Mouse (Mus musculus): Measurements from ENCODE around the gene Gpn1.
A peak's percentile ranks its signal among the peaks of the same experiment; 100 is the strongest.
"Not testable (repeated sequence)": the region's sequence is repeated elsewhere in the genome, so short reads cannot be mapped to it uniquely, and the experiment has no call there.

The Gpn1 gene

DNA sequence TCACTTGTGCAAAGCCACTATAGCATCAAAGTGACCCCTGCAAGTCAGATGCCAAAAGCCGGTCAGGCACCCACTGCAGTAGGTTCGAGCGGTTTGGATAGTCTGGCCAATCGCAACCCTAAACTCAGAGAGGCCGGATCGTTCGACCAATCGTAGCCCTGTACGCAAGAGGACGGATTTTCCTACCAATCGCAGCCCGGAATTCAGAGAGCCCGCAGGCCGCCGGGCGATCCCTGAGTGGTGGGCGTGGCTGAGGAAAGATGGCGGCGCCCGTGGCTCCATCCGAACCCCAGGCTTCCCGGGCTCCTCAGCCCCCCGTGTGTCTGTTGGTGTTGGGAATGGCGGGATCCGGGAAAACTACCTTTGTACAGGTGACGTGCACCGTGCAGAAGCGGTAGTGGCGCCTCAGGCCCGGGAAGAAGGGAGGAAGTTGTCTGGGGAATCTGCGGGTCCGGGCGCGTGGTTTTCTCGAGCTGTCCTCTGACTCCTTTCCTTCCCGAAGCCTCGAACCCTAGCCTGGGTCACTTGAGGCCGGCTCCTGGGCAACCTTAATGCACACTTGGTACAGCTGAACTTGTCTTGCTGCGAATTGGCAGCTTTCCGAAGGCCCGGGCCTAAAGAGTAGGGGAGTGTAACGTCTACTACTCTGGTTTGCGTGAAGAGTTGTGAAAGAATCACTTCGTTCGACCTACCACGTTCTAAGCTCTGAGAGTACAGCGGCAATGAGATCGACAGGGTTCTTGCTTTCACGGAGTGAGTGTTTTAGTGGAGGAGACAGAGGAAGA lies at the start of gene Gpn1:
Gpn1 (plus strand) TSS at position 229 of the 785 bp plus-strand sequence.
- peak; percentile 96 for DNase-seq

DNA sequence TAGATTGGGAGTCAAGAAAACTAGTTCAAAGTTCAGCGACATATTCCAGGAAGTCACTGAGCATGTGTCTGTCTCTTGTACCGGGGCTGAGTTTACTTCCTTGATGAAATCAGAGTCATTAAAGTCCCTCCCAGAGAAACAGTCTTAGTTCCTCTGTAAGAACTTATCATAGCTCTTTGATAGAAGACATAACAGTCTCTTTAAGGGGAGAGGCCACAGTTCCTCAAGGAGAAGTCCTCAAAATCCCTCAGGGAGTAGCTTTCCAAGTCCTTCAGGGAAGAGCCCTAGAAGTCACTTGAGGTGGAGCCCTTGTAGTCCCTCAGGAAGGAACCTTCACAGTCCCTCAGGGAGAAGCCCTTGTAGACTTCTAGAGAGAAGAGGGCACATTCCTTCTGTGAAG lies 43.2 kb upstream of the Gpn1 start:
- no peak for DNase-seq

- DNase-seq, result peak; percentile 99
Measured at GRCm38 (mm10) chr5:31451878-31452561, 42.5 kb upstream of the Gpn1 start, which contains the start of gene Zfp512. Gene Zfp512 (plus strand): TSS chr5:31452431.

DNA sequence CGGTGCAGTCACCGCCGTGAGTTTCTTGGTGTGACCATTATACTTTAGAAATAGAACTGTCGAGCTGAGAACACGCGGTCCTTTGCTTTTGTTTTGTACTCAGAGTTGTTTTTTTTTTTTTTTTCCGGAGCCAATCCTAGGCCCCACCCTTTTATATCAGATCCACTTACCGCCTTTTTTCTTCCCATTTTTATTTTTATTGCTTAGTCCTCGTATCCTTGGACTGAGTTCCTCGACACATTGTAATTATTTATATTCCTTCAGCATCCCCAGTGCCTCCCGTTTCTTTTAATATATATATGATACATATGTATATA lies 42.0 kb upstream of the Gpn1 start:
- no peak for DNase-seq

- DNase-seq, result no peak
Measured at GRCm38 (mm10) chr5:31452886-31453410, 41.6 kb upstream of the Gpn1 start.

DNA sequence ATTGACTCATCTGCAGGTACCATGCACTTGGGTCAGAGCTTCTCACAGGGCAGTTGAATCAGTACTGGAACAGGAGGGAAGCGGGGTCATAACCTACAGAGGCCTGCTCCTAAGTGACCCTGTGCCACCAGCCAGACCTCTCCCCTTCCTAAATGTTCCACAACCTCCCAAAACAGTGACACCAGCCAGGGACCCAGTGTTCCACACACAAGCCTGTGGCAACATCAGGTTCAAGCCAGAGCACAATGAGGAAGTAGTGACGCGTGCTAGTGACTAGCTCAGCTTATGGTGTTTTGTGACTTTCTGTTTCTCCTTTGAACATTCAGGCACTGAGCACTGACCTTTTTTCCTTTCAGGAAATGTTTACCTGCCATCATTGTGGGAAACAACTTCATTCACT lies 26.7 kb upstream of the Gpn1 start:
- no peak for DNase-seq

DNA sequence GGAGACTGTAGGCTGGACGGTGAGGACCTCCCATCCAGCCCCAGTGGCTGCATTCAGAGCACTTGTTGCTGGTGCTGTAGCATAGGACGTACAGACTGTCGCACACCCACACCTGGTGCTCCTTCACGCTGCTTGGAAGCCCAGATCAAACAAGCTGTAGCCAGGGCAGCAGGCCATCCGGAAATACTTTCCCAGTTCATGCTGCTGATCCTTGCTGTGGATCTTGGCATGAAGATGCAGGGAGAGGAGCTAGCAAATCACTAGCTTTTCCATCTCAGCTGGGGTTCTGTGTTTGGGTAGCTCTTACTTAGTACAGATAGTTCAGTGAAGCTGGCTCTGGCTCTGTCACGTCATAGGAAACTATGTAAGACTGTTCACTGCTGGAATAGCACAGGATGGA lies 24.8 kb upstream of the Gpn1 start:
- no peak for DNase-seq

GRCm38 (mm10) chr5:31470334-31470733 lies 24.2 kb upstream of the Gpn1 start:
- peak; percentile 55 for DNase-seq

DNA sequence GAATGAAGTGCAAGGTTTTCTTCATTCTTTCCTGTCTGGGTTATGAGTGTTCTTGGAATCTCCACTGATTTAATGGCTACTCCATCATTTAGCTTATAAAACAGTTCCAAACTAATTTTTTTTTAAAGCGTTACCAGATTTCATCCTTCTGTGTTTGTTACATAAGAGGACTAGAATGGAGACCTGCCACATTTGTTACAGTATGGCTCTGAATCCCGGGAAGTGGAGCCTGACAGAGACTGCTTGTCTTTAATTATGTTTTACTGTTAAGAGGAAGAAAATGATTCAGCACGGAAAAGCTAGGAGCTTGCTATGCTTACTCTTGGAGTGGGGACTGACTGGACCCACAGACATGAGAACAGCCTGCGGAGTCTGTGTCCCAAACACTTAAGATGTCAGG lies 14.0 kb upstream of the Gpn1 start:
- no peak for DNase-seq

DNA sequence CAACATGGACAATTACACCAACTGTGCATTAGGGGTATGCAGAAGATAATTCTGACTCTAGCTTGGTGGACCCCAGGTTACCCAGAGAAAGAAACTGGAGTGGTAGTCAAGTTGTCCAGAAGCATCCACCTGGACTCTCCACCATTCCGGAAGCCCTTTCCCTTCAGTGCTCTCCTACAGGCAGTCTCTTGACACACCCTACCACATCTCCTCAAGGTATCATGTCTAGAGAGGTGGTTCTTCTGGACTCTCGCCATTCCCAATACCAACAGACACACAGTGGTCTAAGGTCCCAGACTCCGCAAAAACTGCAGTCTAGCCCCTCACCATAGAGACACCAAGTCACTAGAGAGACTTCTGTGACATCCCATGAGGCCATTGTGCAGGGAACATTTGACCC lies 9.1 kb upstream of the Gpn1 start, which contains the start of gene 4930548H24Rik:
4930548H24Rik (plus strand) TSS at position 301 of the 400 bp plus-strand sequence.
- no peak for DNase-seq

- no peak for DNase-seq
Measured at GRCm38 (mm10) chr5:31487889-31488288, 6.7 kb upstream of the Gpn1 start.

- DNase-seq, result no peak
Measured at GRCm38 (mm10) chr5:31489116-31489769, 5.3 kb upstream of the Gpn1 start.

DNA sequence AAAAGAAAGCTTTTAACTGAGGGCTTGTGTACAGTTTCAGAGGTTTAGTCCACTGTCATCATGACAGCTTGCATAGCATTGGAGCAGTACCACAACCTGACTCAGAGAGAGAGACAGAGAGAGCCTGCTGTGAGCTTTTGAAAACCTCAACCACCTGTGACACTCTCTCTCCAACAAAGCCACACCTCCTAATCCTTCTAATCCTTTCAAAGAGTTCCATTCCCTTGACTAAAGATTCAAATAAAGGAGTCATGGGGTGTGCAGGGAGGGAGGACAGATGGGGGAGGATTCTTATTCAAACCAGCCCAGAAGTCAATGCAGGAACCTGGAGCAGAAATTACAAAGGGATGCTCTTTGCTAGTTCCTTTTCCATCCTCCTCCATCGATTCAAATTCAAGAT lies 2.5 kb upstream of the Gpn1 start:
- no peak for DNase-seq

GRCm38 (mm10) chr5:31504843-31505242 lies 10.3 kb downstream of the Gpn1 start:
- DNase-seq, result no peak

DNA sequence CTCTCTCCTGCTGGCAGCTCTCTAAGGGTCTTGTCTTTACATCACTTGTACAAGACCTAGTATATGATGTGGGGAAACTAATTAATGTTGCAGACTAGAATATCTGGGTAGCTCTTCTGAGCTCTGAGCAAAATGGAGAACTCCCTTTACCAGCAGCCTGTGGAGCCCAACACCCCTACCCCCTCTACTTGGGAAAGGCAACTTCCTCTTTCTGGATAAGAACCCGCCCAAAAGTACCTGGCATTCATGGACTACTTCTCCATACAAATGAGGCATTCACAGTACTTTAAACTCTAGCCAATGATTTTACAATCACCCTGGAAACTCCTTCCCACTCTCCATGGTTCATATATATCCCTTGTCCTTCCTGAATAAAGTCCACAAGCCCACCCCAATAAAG lies 17.9 kb downstream of the Gpn1 start:
- no peak for DNase-seq

- no peak for DNase-seq
Measured at GRCm38 (mm10) chr5:31520556-31520955, 26.0 kb downstream of the Gpn1 start.

GRCm38 (mm10) chr5:31526354-31527116 lies 32.0 kb downstream of the Gpn1 start, which contains the start of gene Slc4a1ap:
Gene Slc4a1ap (plus strand): TSS chr5:31526995.
- DNase-seq, result peak; percentile 93

DNA sequence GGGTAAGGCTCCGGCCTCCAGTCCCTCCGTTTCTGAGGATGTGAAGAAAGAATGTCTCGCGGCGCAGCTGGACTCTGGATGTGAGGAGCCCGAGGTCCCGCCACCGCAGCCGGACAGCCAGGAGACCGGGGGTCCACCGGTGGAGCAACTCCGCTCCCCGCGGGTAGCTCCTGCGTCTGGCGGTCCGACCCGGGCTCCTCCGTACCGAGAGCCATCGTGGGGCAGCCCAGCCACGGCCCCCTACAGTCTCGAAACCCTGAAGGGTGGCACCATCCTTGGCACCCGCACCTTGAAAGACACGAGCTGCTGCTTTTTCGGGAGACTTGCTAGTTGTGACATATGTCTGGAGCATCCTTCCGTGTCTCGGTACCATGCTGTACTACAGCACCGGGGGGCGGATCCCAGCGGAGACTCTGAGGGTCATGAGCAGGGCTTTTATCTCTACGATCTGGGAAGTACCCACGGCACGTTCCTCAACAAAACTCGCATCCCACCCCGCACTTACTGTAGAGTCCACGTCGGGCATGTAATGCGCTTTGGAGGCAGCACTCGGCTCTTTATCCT lies 32.7 kb downstream of the Gpn1 start:
- no peak for DNase-seq

GRCm38 (mm10) chr5:31527707-31528106 lies 33.2 kb downstream of the Gpn1 start, which contains the start of gene Supt7l:
Gene Supt7l (minus strand): TSS chr5:31527807.
- not testable (repeated sequence) for DNase-seq

DNA sequence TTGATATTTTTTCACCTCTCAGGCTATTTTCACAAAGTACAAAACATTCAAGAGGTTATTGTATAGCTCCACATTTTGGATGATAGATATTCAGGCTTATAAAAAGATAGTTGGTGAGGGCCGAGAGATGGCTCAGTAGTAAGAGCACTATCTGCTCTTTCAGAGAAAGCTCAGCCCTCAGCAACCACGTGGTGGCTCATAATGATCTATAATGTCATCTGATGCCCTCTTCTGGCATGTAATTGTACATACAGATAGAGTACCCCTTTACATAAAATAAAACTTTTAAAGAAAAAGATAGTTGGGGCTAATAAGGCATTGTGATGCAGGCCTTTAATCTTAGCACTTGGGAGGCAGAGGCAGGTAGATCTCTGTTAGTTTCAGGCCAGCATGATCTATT lies 34.0 kb downstream of the Gpn1 start:
- no peak for DNase-seq

DNA sequence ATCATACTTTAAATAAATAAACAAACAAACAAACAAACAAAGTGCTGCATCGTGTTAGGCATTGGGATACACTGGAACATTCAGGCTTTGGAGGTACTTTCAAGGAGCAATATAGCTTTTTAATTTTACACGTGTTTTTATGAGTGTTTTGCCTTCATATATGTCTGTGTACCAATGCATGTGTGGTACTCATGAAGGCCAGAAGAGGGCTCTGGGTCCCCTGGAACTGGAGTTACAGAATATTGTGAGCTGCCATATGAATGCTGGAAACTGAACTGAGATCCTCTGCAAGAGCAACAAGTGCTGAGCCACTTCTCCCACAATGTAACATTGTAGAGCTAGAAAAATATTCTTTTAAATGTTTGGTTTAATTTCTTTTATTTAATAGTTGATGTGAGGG lies 40.7 kb downstream of the Gpn1 start:
- DNase-seq, result peak; percentile 11

- no peak for DNase-seq
Measured at GRCm38 (mm10) chr5:31559401-31559800, 64.9 kb downstream of the Gpn1 start.

Data from retina, postnatal 1 day (tissue).